Mouse (Mus musculus): ENCODE results near the gene Ap3b1. TPM values are rescaled to one million over a fixed set of nuclear protein-coding genes. Genes with fewer than 3 reads are reported as not detected.

Ap3b1 gene
- polyA plus RNA-seq, 1 experiment from 2014 or later, result 32.1 TPM

DNA sequence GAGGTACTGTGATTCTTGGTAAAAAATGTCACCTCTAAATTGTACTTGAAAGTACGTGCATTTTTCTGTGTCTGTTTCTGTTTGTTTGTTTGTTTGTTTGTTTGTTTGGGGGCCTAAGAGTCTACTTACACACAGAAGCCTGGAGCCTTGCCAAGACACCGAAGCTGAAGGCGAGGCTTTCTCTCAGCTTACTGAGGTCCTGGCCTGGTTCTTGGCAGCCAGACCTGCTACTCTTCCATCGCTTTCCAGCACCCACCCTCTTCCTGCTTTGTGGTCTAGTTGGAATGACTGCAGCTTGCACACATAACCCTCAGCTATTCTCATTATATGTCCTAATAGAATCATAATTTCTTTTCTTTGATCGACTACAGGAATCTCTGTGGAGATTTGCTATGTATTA is 80.6 kb downstream of the Ap3b1 start:
- 96% methylated on average over 5 of the region's 5 CpGs for WGBS
- no peak for DNase-seq (ENCODE audit: extremely low spot score, low spot score)
- Histone ChIP-seq H3K27ac (no peak overlapping the region), H3K9me3 (no peaks in the 10 kb centered on the region), H3K4me3 (no peak overlapping the region), H3K36me3 (replicated peaks) (peaks cover 20% of the 10 kb centered on the region), H3K4me1 (no peaks in the 10 kb centered on the region), H3K27me3 (ENCODE audit: poor library complexity, severe bottlenecking) (no peaks in the 10 kb centered on the region)

DNA sequence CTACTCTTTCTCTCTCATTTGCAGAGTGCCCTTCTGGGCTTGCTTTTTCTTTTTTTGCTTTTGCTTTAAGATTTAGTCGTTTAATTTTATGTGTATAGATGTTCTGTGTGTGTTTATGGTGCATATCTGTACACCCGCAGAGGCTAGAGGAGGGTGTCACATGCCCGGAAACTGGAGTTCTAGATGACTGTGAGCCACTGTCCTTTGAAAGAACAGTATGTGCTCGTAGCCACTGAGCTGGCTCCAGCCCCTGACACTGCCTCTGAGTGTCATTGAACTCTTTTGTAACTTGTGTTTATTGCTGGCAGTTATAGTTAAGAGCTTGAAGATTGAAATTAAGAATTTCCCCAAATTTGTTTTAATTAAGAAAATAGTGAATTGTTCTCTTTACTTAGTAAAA is 82.4 kb downstream of the Ap3b1 start:
- Histone ChIP-seq H3K27me3 (ENCODE audit: poor library complexity, severe bottlenecking) (no peaks in the 10 kb centered on the region), H3K4me1 (no peaks in the 10 kb centered on the region), H3K9me3 (no peaks in the 10 kb centered on the region), H3K36me3 (replicated peaks) (peaks cover 27% of the 10 kb centered on the region), H3K27ac (no peak overlapping the region), H3K4me3 (no peak overlapping the region)
- DNase-seq (ENCODE audit: extremely low spot score, low spot score), result no peak
- 90% methylated on average over 4 of the region's 4 CpGs for WGBS

DNA sequence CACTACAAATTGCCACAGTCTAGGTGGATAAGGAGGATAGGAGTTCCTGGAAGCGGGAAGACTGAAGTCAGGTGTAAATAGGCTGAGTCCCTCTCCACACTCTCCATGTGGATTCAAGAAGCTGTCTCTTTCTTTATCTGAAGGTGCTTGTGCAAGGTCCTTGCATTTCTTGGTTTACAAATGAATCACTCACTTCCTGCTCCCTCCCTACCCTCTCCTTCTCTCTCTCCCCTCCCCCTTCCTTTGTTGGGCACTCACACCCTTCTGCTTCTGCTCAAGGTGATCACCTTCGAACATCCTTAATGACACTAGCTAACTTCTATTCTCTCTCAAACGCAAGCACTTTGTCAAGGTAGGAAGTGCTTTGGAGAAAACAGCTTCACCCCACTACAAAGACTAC is 84.7 kb downstream of the Ap3b1 start:
- Histone ChIP-seq H3K27ac (no peak overlapping the region), H3K4me3 (no peak overlapping the region), H3K36me3 (replicated peaks) (peaks cover 37% of the 10 kb centered on the region), H3K27me3 (ENCODE audit: poor library complexity, severe bottlenecking) (no peaks in the 10 kb centered on the region), H3K4me1 (no peaks in the 10 kb centered on the region), H3K9me3 (no peaks in the 10 kb centered on the region)
- DNase-seq (ENCODE audit: extremely low spot score, low spot score), result no peak
- WGBS, result 77% methylated on average over 3 of the region's 3 CpGs

DNA sequence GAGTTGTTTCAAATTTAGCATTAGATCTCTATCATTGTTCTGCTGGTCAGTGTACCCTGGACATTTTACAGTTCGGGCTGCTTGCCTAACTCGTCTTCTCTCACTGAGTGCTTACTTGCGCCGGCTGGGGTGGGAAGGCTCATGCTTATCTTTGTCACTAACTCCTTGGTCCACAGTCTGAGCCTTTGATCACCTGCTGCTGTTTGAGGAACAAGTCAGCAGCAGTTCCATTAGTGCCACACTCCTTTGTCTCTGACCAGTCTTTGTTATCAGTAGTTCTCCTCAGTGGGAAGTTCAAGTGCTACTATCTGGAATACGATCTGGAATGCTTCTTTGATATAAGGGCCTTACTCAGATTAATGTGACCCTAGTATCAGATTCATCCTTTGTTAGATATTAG is 86.3 kb downstream of the Ap3b1 start:
- DNase-seq (ENCODE audit: extremely low spot score, low spot score), result no peak
- H3K4me3 ChIP-seq, result no peak overlapping the region
- no peaks in the 10 kb centered on the region for H3K9me3 ChIP-seq
- no peaks in the 10 kb centered on the region for H3K4me1 ChIP-seq
- H3K36me3 ChIP-seq (replicated peaks), result peaks cover 46% of the 10 kb centered on the region
- no peak overlapping the region for H3K27ac ChIP-seq
- H3K27me3 ChIP-seq (ENCODE audit: poor library complexity, severe bottlenecking), result no peaks in the 10 kb centered on the region
- WGBS, result 87% methylated on average over 5 of the region's 5 CpGs

DNA sequence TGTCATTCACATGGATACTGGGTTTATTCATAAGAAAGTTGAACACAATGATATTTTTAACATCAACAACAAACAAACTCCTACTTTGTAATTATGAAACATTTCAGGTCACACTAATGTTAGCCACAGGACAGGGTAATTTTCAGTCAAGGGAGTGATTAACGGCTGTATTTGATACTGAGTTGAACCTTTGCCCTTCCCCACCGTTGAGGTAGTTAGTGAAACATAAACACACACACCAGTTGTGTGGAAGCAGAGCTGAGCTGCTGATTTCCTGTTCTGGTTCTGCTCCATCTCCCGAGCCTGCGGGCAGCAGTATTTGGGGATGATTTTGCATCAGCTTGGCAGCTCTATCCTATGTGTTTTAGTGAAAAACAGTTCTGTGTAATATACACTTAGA is 88.2 kb downstream of the Ap3b1 start:
- H3K36me3 ChIP-seq (replicated peaks), result peaks cover 34% of the 10 kb centered on the region
- no peaks in the 10 kb centered on the region for H3K4me1 ChIP-seq
- no peaks in the 10 kb centered on the region for H3K27me3 ChIP-seq (ENCODE audit: poor library complexity, severe bottlenecking)
- DNase-seq (ENCODE audit: extremely low spot score, low spot score), result no peak
- no peak overlapping the region for H3K27ac ChIP-seq
- H3K4me3 ChIP-seq, result no peak overlapping the region
- H3K9me3 ChIP-seq, result no peaks in the 10 kb centered on the region
- WGBS, result 79% methylated on average over 4 of the region's 4 CpGs

DNA sequence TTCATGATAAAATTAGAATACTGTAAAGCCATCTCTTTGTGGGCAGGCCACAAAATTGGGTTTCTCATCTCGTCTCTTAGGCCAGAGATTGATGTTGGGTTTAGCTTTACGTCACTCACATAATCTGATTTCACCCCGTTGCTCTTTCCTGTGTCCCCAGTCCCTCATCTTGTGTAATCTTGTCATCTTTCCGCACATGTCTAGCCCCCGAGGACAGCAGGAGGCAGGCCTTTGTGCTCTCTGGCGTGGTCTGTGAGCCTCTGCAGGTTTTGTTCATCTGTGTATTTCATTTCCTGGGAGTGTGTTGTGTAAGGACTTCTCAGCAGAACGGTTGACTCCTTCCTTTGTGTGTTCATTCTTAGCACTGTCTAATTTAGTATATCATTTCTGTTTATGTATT is 90.8 kb downstream of the Ap3b1 start:
- Histone ChIP-seq H3K27ac (no peak overlapping the region), H3K9me3 (no peaks in the 10 kb centered on the region), H3K4me3 (no peak overlapping the region), H3K36me3 (replicated peaks) (peaks cover 28% of the 10 kb centered on the region), H3K4me1 (no peaks in the 10 kb centered on the region), H3K27me3 (ENCODE audit: poor library complexity, severe bottlenecking) (no peaks in the 10 kb centered on the region)
- 83% methylated on average over 7 of the region's 7 CpGs for WGBS
- DNase-seq (ENCODE audit: extremely low spot score, low spot score), result no peak

DNA sequence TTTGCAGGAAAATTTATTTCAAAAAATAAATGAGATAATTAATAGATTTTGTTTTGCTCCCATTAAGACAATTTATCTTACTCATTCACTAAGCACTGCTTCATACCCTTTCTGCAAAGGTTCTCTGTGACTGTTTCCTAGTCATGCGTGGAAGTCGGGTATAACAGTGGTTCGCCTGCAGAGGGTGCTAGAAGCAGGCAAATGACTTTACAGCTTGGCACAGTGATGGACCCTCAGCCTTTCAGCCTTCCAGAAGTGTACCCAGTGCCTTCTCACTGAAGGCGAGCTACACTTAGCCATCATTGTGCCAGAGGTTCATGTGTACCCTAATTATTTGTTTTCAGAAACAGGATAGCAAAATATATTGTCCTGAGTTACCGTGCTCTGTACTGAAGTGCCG is 92.5 kb downstream of the Ap3b1 start:
- Histone ChIP-seq H3K9me3 (no peaks in the 10 kb centered on the region), H3K27me3 (ENCODE audit: poor library complexity, severe bottlenecking) (no peaks in the 10 kb centered on the region), H3K4me3 (no peak overlapping the region), H3K27ac (no peak overlapping the region), H3K36me3 (replicated peaks) (peaks cover 29% of the 10 kb centered on the region), H3K4me1 (no peaks in the 10 kb centered on the region)
- DNase-seq (ENCODE audit: extremely low spot score, low spot score), result peak; percentile 31
- 56% methylated on average over 6 of the region's 6 CpGs for WGBS

DNA sequence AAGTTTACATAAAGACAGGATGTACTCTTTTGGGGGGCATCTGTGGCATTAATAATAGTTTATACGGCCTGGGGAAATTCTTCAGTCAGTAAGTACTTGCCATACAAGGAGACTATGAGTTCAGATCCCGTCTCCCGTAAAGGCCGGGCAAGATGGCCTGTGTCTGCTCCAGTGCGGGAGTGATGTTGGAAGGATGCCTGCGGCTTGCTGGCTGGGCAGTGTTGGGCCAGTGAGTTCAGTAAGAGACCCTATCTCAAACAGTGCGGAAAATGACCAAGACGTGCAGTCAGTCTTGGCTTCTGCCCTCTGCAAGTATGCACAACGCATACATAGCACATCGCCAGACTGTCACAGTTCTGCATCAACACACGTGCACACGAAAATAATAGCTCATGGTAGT is 95.4 kb downstream of the Ap3b1 start:
- 91% methylated on average over 12 of the region's 12 CpGs for WGBS
- no peaks in the 10 kb centered on the region for H3K9me3 ChIP-seq
- H3K4me3 ChIP-seq, result no peak overlapping the region
- no peaks in the 10 kb centered on the region for H3K27me3 ChIP-seq (ENCODE audit: poor library complexity, severe bottlenecking)
- H3K27ac ChIP-seq, result no peak overlapping the region
- H3K4me1 ChIP-seq, result no peaks in the 10 kb centered on the region
- DNase-seq (ENCODE audit: extremely low spot score, low spot score), result no peak
- H3K36me3 ChIP-seq (replicated peaks), result peaks cover 28% of the 10 kb centered on the region

DNA sequence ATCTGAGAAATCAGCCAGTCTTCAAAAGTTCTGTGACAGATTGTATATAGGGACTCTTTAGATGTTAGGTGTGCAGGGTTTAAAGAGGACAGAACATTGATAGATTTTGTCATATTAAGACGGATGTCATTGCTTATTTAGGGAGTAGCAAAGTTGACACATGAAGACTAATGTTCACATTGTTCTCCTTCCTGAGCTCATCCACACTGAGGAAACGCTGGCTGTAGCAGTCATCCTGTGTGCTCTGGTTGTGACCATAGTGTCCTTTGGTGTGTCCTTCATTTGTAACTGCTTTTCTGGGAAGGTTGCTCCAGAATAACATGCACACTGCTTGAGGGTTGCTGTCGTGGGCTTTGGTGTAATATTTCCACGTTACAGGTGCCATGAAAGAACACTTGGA is 100.4 kb downstream of the Ap3b1 start:
- Histone ChIP-seq H3K4me3 (no peak overlapping the region), H3K36me3 (replicated peaks) (peaks cover 34% of the 10 kb centered on the region), H3K4me1 (no peaks in the 10 kb centered on the region), H3K27me3 (ENCODE audit: poor library complexity, severe bottlenecking) (no peaks in the 10 kb centered on the region), H3K27ac (no peak overlapping the region), H3K9me3 (no peaks in the 10 kb centered on the region)
- DNase-seq (ENCODE audit: extremely low spot score, low spot score), result no peak
- WGBS, result 89% methylated on average over 4 of the region's 4 CpGs

DNA sequence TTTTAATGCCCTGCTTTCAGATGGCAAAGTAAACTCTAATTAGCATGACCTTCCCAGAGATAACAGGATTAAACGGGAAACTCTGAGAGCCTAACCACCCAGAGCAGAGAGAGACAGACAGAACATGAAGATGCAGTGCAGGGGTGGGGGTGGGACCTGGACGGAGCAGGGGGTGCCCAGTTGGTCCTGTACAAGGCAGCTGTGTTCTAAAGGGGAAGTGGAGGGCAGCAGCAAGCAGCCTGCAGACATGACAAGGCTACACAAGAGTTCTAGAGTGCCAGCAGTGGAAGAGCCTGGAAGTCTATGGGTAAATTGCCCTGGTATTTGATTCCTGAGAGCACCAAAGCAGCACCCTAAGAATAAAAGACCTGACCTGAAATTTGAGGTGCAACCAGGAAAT is 105.5 kb downstream of the Ap3b1 start:
- Histone ChIP-seq H3K27ac (no peak overlapping the region), H3K4me3 (no peak overlapping the region), H3K4me1 (no peaks in the 10 kb centered on the region), H3K9me3 (no peaks in the 10 kb centered on the region), H3K36me3 (replicated peaks) (peaks cover 14% of the 10 kb centered on the region), H3K27me3 (ENCODE audit: poor library complexity, severe bottlenecking) (no peaks in the 10 kb centered on the region)
- 57% methylated on average over 2 of the region's 2 CpGs for WGBS
- DNase-seq (ENCODE audit: extremely low spot score, low spot score), result no peak

DNA sequence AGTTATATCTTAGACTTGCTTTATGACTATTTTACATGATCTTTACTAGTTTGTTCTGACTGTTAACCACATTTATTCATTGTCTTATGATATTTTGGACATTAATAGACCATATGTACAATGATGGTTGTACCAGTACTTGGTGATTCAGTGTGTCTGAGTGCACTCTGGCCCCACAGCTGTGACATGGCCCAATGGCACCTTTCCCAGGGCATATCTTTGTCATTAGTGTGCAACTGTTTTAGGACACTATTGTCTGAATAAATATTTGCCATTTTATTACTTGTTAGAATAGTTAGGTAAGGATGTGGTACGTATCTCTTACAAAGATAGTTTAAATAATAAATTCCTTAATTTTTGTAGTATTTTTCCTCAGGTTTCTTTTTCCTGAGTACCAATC is 109.8 kb downstream of the Ap3b1 start:
- WGBS, result 92% methylated on average over 1 of the region's 1 CpGs
- Histone ChIP-seq H3K27me3 (ENCODE audit: poor library complexity, severe bottlenecking) (no peaks in the 10 kb centered on the region), H3K36me3 (replicated peaks) (peaks cover 10% of the 10 kb centered on the region), H3K9me3 (no peaks in the 10 kb centered on the region), H3K4me1 (no peaks in the 10 kb centered on the region), H3K27ac (no peak overlapping the region), H3K4me3 (no peak overlapping the region)
- DNase-seq (ENCODE audit: extremely low spot score, low spot score), result no peak

DNA sequence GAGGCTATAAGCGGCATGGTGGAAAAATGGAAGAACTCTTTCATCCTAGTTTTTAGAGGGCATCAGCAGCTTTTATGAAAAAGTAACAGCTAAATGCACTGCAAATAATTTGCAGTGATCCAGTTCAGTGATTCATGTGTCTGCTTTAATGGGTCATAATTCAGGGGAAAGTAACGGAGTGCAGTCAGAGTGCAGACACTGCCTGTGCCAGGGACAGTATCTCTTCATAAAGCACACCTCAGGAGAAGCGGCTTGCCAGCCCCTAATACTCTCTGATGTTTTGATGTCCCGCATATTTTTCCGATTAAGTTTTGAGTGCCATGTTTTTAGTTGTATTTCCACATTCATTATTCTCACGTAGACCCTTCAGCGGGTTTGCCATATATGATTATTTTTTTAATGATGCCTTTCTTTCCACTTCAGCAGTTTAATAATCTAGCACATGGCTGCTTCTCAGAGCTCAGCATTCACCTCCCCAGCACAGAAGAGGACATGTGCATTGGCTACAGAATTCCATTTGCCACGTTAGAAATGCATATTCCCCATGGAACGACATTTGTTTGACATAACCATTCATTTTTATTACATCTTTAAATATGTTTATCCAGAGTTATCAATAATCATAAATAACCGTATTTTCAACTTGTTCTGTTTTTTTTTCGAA is 112.4 kb downstream of the Ap3b1 start:
- Histone ChIP-seq H3K4me1 (no peaks in the 10 kb centered on the region), H3K27ac (no peak overlapping the region), H3K9me3 (no peaks in the 10 kb centered on the region), H3K36me3 (replicated peaks) (peaks cover 7% of the 10 kb centered on the region), H3K27me3 (ENCODE audit: poor library complexity, severe bottlenecking) (no peaks in the 10 kb centered on the region), H3K4me3 (no peak overlapping the region)
- 94% methylated on average over 11 of the region's 11 CpGs for WGBS
- no peak for DNase-seq (ENCODE audit: extremely low spot score, low spot score)

DNA sequence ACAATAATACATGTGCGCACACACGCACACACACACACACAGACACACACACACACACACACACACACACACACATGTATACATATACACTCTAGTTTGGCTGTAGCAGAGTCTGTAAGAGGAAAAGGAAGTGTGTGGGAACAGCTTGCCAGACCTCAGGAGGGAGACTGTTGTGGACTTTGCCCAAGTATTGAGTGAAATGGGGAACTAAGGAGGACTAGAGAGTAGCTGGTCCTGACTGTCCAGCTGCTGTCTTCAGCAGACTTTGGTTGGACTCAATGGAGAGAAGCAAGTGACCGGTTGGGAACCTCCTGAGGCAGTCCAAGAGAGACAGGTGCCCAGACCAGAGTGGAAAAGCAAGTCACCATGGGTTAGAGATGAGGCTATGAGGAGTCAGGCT is 117.4 kb downstream of the Ap3b1 start:
- Histone ChIP-seq H3K4me3 (no peak overlapping the region), H3K9me3 (no peaks in the 10 kb centered on the region), H3K4me1 (no peaks in the 10 kb centered on the region), H3K36me3 (replicated peaks) (peaks cover 47% of the 10 kb centered on the region), H3K27me3 (ENCODE audit: poor library complexity, severe bottlenecking) (no peaks in the 10 kb centered on the region), H3K27ac (no peak overlapping the region)
- no peak for DNase-seq (ENCODE audit: extremely low spot score, low spot score)
- WGBS, result 95% methylated on average over 3 of the region's 3 CpGs

DNA sequence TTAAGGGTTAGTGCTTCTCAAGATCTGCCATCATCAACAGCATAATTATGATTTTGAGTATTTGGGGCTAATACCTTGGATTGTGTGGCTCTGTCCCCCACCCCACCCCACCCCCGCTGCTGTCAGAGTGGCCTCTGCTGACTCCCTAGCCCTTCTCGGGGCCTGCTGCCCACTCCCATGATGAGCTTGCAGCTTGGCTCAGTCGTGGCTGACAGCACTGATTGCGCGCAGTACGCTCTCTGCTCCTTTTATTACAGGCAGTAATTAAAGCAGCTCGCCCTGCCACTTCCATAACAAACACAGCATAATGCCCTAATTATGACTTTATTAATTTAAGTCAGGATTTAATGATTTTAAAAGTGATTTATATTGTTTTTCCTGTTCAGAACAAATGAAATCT is 121.5 kb downstream of the Ap3b1 start:
- WGBS, result 85% methylated on average over 7 of the region's 7 CpGs
- Histone ChIP-seq H3K27me3 (ENCODE audit: poor library complexity, severe bottlenecking) (no peaks in the 10 kb centered on the region), H3K36me3 (replicated peaks) (peaks cover 88% of the 10 kb centered on the region), H3K4me3 (no peak overlapping the region), H3K9me3 (peaks cover 11% of the 10 kb centered on the region; the same call in 1 of the 2 replicates), H3K27ac (no peak overlapping the region), H3K4me1 (no peaks in the 10 kb centered on the region)
- DNase-seq (ENCODE audit: extremely low spot score, low spot score), result no peak
